Mouse (Mus musculus) fat pad, adult 2 months (tissue): ENCODE measurements around the gene St7l.

Experiments used
- DNase-seq: peaks from one replicate; pipeline ENCODE4 v3.0.0-alpha.2; 2011; ENCODE audit warnings: low read depth, low spot score; ENCODE audit errors: extremely low read depth

The St7l gene

DNA sequence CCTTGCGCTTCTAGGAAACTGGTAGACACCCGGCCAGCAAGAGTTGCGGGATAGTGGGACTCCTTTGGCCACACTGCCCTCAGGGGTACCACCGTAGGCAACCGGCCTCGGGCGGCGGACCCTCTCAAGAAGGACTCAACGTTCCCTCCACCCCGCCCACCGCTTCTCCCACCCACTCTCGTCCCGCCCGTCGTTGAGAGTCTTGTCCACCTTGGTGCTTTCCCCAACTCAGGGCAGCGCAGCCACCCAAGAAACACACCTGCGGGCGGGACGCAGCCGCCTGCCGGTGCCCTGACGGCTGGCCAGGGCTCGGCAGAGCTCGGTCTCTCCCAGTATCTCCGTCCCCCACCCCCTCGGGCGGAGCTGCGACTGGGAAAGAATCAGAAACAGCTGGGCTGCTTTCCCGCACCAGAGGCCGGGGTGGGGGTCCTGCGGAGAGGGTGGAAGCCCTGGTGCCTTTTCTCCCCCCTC is 98.4 kb downstream of the St7l start:
- no peak for DNase-seq

DNA sequence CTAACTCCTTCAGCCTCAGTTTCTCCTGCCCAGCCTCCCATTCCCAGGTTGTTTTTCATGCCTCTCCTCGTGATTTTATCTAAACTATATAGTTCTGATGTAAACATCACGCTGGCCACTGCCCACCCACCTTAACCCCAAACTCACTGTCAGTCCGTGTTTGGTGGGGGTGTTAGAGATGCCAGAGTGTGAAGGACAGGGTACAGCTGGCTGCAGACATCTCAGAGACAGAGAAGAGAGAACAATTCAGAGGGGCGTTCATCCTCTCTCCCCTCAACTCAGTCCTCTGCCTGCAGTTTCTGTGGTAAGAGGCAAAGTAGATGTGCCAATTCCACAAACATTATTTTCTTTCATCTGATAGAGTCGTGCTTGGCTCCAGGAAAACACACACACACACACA is 99.1 kb downstream of the St7l start:
- no peak for DNase-seq

DNA sequence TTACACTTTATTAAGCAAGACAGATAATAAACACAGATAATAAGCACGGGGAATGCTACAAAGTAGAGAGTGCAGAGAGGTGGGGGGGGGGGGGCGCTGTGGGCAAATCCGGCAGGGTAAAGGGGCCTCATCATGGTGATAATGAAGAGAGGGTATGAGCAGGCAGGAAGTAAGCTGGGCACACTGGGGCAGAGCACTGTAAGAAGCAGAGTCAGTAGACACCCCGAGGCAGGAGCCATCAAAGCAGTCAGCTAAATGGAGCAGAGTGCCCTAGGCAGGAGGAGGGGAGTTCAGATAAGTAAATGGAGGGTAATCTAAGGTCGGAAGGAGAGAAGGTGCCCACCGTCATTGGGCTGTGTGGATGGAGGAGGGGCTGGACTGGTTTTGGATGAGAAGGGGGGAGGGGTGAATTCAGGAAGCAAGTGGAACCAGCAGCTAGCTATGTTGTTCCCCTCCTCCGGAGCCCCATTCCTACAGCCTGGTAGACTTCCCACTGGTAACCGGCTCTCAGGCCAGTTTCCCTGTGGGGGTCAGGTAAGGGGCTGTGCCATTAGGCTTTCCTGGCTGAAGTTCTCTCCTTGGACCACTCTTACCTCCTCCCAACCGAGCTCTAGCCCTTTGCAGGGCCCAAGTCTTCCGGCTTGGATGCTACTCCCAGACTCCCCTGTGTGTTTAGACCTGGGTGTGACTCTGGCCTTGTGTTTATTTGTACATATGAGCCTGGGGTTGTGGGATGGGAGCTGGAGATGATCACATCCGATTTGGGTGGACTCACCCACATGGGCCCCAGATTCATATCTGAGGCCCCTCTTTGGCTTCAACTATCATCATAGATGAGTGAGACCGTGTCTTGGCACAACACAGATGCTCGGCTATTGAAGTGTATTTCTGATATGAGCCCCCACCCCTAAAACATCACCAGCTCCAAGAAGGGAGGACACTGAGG is 99.8 kb downstream of the St7l start:
- DNase-seq: no peak

DNA sequence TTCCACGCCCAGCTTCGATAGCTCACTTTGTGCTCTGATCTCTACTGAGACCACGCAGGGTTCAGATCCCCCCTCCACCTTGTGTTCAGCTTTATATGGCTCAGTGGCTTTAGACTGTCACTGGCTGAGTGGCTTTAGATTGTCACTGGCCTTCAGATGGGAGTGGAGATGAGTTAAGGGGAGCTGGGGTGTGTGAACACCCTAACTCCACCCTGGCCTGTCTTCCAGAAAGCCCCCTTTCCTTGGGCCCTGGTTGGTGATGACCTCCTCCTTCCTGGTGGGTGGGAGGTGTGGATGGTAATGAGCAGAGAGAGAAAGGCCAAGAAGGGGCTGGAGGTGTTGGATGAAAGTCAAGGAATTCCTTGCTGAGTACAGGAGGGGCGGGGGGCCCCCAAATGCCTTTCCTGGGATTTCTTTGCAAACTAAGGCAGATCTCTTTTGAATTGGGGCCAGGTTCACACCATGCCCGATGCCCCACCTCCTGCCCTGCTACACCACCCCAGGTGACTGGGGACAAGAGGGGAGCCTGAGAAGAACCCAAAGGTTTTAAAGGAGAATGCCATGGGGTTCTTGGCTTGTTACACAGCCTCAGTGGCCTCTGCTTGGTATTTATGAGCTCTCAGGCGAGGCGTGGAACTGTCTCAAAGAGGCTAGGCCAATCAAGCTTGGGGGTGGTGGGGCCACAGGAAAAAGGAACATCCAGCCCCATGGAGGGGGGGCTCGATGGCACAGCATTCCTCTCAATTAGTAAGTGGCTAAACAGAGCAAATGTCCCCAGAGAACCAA is 101.5 kb downstream of the St7l start:
- DNase-seq: no peak

DNA sequence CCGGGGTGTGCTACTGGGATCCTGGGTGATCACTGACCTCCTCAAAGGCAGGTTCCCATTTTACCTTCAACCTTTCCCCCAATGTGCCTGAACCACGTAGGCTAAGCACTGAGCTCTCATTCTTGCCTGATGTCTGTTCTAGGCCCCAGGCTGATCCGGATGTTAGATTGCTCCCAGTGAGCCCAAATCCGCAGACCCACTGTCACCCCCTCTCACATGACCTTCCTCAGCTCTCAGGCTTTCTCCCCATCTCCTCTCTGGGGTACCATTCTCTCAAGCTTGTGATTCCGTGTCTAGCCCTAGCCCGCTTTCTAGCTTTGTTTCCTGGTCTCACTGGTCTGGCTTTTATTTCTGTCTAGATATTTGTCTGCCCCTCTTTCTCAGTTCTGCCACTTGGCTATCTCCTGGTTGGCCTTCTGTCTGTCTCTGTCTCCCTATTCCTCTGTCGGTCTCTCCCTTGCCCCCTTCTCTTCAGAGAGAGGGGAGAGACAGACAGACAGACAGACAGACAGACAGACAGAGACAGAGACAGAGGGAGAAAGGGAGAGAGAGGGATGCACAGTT is 102.3 kb downstream of the St7l start:
- DNase-seq: no peak

DNA sequence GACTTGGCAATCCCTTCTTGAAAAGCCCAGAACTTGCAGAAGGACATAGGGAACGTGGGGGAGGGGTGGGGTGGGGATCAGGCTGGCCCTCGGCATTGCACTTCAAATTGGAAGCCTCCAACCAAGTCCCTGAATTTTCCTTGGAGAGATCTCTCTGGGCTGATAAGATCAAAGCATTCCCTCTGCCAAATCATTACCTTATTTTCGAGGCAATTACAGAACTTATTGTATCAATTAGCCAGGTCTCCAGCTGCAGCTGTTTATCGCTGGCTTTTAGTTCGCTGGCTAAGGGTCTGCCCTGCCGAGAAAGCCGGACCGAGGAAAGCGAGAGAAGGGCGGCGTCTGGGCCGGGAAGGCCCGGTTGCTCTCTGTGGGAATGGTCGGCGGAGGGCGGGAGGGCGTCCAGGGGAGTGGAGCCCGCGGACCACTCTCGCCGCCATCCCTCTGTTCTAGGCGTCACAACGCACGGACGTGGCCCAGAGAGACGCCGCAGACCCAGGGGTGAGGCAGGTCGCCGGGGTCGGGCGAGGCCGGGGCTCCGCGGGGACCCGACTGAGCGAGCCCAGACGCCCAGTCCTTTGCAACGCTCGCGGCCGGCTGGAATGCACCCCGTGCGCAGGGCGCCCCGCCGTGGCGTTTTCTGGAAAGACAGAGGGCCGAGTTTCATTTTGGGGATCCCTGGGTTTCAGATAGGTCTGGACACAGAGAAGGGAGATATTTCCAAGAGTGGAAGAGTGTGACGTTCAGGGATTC is 103.9 kb downstream of the St7l start:
- DNase-seq: no peak
